In the genomic region with DNA sequence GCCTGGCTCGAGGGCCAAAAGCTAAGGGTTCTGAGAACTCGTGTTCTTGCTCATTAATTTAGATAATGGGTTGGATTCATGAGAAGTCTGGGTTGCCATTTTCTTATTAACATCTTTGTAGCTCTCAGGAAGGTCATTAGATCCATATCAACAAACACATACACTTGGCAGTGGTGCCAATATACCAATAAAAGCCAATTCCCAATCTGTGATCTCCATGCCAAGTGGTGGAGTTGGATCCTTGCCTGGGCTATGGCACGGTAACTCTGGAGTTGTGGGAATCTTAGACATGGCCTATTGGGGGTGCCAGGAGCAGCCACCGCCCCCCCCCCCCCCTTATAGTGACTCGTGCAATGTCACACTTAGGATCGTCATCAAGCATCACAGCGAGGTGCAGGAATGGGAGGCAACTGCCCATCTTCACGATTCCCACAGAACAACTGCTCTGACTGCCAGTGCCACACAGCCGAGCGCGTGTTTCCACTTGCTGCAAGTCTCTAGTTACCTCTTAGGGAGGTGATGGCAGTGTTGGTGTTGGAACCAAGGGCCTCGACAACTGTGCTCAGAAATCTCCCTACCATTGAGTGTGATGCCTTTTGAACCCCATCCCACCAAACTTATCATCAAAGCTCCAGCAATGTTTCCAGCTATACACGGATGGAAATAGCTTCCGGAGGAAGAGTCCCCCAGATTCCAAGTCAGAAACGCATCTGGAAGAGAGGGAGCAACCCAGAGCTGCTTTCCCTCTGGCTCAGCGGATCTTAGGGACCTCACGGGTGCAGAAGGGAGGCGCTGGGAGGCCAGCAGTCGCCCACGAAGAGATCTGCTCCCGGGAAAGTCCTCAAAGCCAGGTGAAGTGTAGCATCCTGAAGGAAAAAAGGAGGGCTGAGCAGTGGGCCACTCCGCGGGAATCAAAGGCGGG, we compare ENCODE assay signal across 10 mouse cellular contexts. TPM values are rescaled to one million over a fixed set of nuclear protein-coding genes. Genes with fewer than 3 reads are reported as not detected.
DNase-seq lines count a peak whose midpoint lies in the region; ATAC-seq lines count a peak whose summit lies in the region.
"Had no signal": no experiment of that assay in that cellular context is flagged by ENCODE, and none has a peak within 500 bp of the region (broad histone marks: within the 10 kb centered on the region; RNA-seq: fewer than 3 reads in every experiment).

No protein-coding gene starts in this region.

- no peaks in the 10 kb centered on the region for H3K9me3 ChIP-seq in megakaryocyte, embryonic 14.5 days
- no peaks in the 10 kb centered on the region for H3K9me3 ChIP-seq in heart, embryonic 12.5 days (replicated peaks)
- H3K9me3 ChIP-seq in limb, embryonic 13.5 days = no peaks in the 10 kb centered on the region
- H3K9me3 ChIP-seq in stomach, embryonic 16.5 days (replicated peaks; ENCODE audit: control insufficient read depth, low read length) = no peaks in the 10 kb centered on the region

- H3K4me1 ChIP-seq in megakaryocyte, embryonic 14.5 days = peaks cover 76% of the 10 kb centered on the region
- H3K4me1 ChIP-seq in heart, embryonic 12.5 days (replicated peaks) = peaks cover 43% of the 10 kb centered on the region
- H3K4me1 ChIP-seq in limb, embryonic 13.5 days = peaks cover 23% of the 10 kb centered on the region
- no peaks in the 10 kb centered on the region; the same call in 1 of the 2 replicates for H3K4me1 ChIP-seq in stomach, embryonic 16.5 days (ENCODE audit: control insufficient read depth, insufficient read depth, low read length)

- H3K4me3 ChIP-seq in megakaryocyte, embryonic 14.5 days (replicated peaks) = peak overlapping the region; percentile 76
- peak overlapping the region; percentile 35 for H3K4me3 ChIP-seq in heart, embryonic 12.5 days
- peak overlapping the region; percentile 34 for H3K4me3 ChIP-seq in limb, embryonic 13.5 days
- H3K4me3 ChIP-seq in stomach, embryonic 16.5 days (replicated peaks; ENCODE audit: low read length) = peak overlapping the region; percentile 26
- H3K4me3 ChIP-seq: myocyte had no signal

- no peak for ATAC-seq in megakaryocyte, adult 5-6 weeks (ENCODE audit: poor library complexity, severe bottlenecking)
- no peak for ATAC-seq in heart, embryonic 12.5 days (ENCODE audit: insufficient number of reproducible peaks, low FRiP score)
- no peak for ATAC-seq in limb, embryonic 13.5 days (ENCODE audit: low FRiP score, low read depth)
- no peak for ATAC-seq in stomach, embryonic 16.5 days (ENCODE audit: insufficient read depth, low FRiP score)

- no peak for DNase-seq in frontal cortex, adult 2 months (ENCODE audit: extremely low spot score in 1 of 2, low spot score in 1 of 2)
- no peak for DNase-seq in ovary, adult 18-20 months (ENCODE audit: low spot score)
- no peak for DNase-seq in right cerebral cortex, postnatal 14 days
- DNase-seq: kidney, adult 18-20 months had no signal

- WGBS in heart, embryonic 12.5 days = 21% methylated on average over 24 of the region's 24 CpGs
- WGBS in limb, embryonic 13.5 days = 27% methylated on average over 24 of the region's 24 CpGs
- 37% methylated on average over 24 of the region's 24 CpGs for WGBS in stomach, embryonic 16.5 days

- H3K36me3 ChIP-seq in megakaryocyte, embryonic 14.5 days (replicated peaks; ENCODE audit: low read length) = no peaks in the 10 kb centered on the region
- no peaks in the 10 kb centered on the region for H3K36me3 ChIP-seq in heart, embryonic 12.5 days
- H3K36me3 ChIP-seq in limb, embryonic 13.5 days = no peaks in the 10 kb centered on the region
- no peaks in the 10 kb centered on the region for H3K36me3 ChIP-seq in stomach, embryonic 16.5 days (ENCODE audit: control insufficient read depth, insufficient read depth, low read length)

- H3K4me2 ChIP-seq in heart, embryonic 12.5 days = peak overlapping the region; percentile 73
- H3K4me2 ChIP-seq in limb, embryonic 13.5 days (replicated peaks) = peak overlapping the region; percentile 66
- peak overlapping the region; percentile 50 for H3K4me2 ChIP-seq in stomach, embryonic 16.5 days (ENCODE audit: low read depth, low read length)

- peak overlapping the region; percentile 47 for H3K9ac ChIP-seq in heart, embryonic 12.5 days
- peak overlapping the region; percentile 40; the same call in 1 of the 2 replicates for H3K9ac ChIP-seq in limb, embryonic 13.5 days
- H3K9ac ChIP-seq in stomach, embryonic 16.5 days (ENCODE audit: low read length) = peak overlapping the region; percentile 41; the same call in 1 of the 2 replicates

- H3K27ac ChIP-seq in heart, embryonic 12.5 days (ENCODE audit: poor library complexity, severe bottlenecking) = no peak overlapping the region
- no peak overlapping the region for H3K27ac ChIP-seq in limb, embryonic 13.5 days
- no peak overlapping the region for H3K27ac ChIP-seq in stomach, embryonic 16.5 days (ENCODE audit: low read length)

- H3K27me3 ChIP-seq in megakaryocyte, embryonic 14.5 days (replicated peaks) = no peaks in the 10 kb centered on the region
- H3K27me3 ChIP-seq in heart, embryonic 12.5 days (replicated peaks) = no peaks in the 10 kb centered on the region
- H3K27me3 ChIP-seq in limb, embryonic 13.5 days = peaks cover 42% of the 10 kb centered on the region
- peaks cover 5% of the 10 kb centered on the region; the same call in 1 of the 2 replicates for H3K27me3 ChIP-seq in stomach, embryonic 16.5 days (ENCODE audit: control insufficient read depth, insufficient read depth, low read length)

RNA-seq across cellular contexts. Expression of gene Ccdc186, which starts 46.8 kb away (rescaled TPM):
- 0.72 TPM in 1 of 2 replicates, not detected in the other for polyA plus RNA-seq in megakaryocyte, embryonic 14.5 days (2012; ENCODE audit: insufficient read depth, low replicate concordance)
- 16.1 and 18.6 TPM in 2 replicates for total RNA-seq in megakaryocyte, adult 5-6 weeks (2015)
- total RNA-seq in megakaryocyte, adult 5-6 weeks (2017) = 32.2 and 58.1 TPM in 2 replicates
- 19.5 and 20.3 TPM in 2 replicates for polyA plus RNA-seq in heart, embryonic 12.5 days (2016; fragmentation: Nextera tagmentation; extraction: Ambion mirVana)
- polyA plus RNA-seq in limb, embryonic 13.5 days (2015; fragmentation: Nextera tagmentation; extraction: Ambion mirVana) = 24.6 and 26.9 TPM in 2 replicates
- 19.3 and 20.3 TPM in 2 replicates for polyA plus RNA-seq in stomach, embryonic 16.5 days (2015; fragmentation: Nextera tagmentation; extraction: Ambion mirVana)
- polyA plus RNA-seq in frontal cortex, adult 2 months (2012; rRNA removed) = 15.0 and 15.7 TPM in 2 replicates

RNA-seq across cellular contexts. Expression of gene Tdrd1, which starts 50.8 kb away (rescaled TPM):
- polyA plus RNA-seq in megakaryocyte, embryonic 14.5 days (2012; ENCODE audit: insufficient read depth, low replicate concordance) = not detected in 2 replicates
- not detected in 2 replicates for total RNA-seq in megakaryocyte, adult 5-6 weeks (2015)
- 0.07 TPM in 1 of 2 replicates, not detected in the other for total RNA-seq in megakaryocyte, adult 5-6 weeks (2017)
- polyA plus RNA-seq in heart, embryonic 12.5 days (2016; fragmentation: Nextera tagmentation; extraction: Ambion mirVana) = 0.89 and 0.97 TPM in 2 replicates
- polyA plus RNA-seq in limb, embryonic 13.5 days (2015; fragmentation: Nextera tagmentation; extraction: Ambion mirVana) = 2.1 and 2.2 TPM in 2 replicates
- polyA plus RNA-seq in stomach, embryonic 16.5 days (2015; fragmentation: Nextera tagmentation; extraction: Ambion mirVana) = 3.0 and 3.1 TPM in 2 replicates
- 0.21 and 0.30 TPM in 2 replicates for polyA plus RNA-seq in frontal cortex, adult 2 months (2012; rRNA removed)
- polyA plus RNA-seq: myocyte had no signal

RNA-seq across cellular contexts. Expression of gene Adrb1, which starts 53.2 kb away (rescaled TPM):
- polyA plus RNA-seq in megakaryocyte, embryonic 14.5 days (2012; ENCODE audit: insufficient read depth, low replicate concordance) = not detected in 2 replicates
- total RNA-seq in megakaryocyte, adult 5-6 weeks (2015) = 0.09 and 0.11 TPM in 2 replicates
- total RNA-seq in megakaryocyte, adult 5-6 weeks (2017) = 0.07 and 0.16 TPM in 2 replicates
- 3.9 and 4.2 TPM in 2 replicates for polyA plus RNA-seq in heart, embryonic 12.5 days (2016; fragmentation: Nextera tagmentation; extraction: Ambion mirVana)
- 0.61 and 0.62 TPM in 2 replicates for polyA plus RNA-seq in limb, embryonic 13.5 days (2015; fragmentation: Nextera tagmentation; extraction: Ambion mirVana)
- polyA plus RNA-seq in stomach, embryonic 16.5 days (2015; fragmentation: Nextera tagmentation; extraction: Ambion mirVana) = 0.34 and 0.44 TPM in 2 replicates
- 19.4 and 20.2 TPM in 2 replicates for polyA plus RNA-seq in frontal cortex, adult 2 months (2012; rRNA removed)

Comparison
In these comparisons a context has a peak if more than half of its experiments do, and no peak if none do; other contexts are left out.
1. H3K4me3 ChIP-seq: peak in every context shown above with its lines; median percentile 76 in megakaryocyte, embryonic 14.5 days; 35 in heart, embryonic 12.5 days; 34 in limb, embryonic 13.5 days; 26 in stomach, embryonic 16.5 days.